Mouse (Mus musculus) ES-E14 (cell line): ENCODE results near the gene Proser2. TPM values are rescaled to one million over a fixed set of nuclear protein-coding genes. Genes with fewer than 3 reads are reported as not detected.

Source experiments
- DNase-seq: peaks from one replicate; pipeline ENCODE4 v3.0.0-alpha.2; 2013; ENCODE audit warnings: low read depth, low spot score
- H3K27ac ChIP-seq: 2 replicates; pipeline ENCODE4 v1.5.1; 2012; ENCODE audit warnings: low read depth, mild to moderate bottlenecking, low read length, moderate library complexity, mixed read lengths; ENCODE audit not compliant: poor library complexity, insufficient read depth, severe bottlenecking
- H3K36me3 ChIP-seq: 2 replicates; pipeline ENCODE4 v1.6.1; 2012; ENCODE audit warnings: mild to moderate bottlenecking, low read length, moderate library complexity, mixed read lengths; ENCODE audit not compliant: control insufficient read depth, poor library complexity, insufficient read depth, severe bottlenecking
- H3K4me1 ChIP-seq, 2 experiments: fragments of 150-350 bp in 1 of 2; sonication (generic) in 1 of 2; 2 replicates each; pipeline ENCODE4 v1.6.1; 2012; ENCODE audit warnings: low read length in 2 of 2, mild to moderate bottlenecking in 1 of 2, mixed read lengths in 1 of 2; ENCODE audit not compliant: control insufficient read depth in 2 of 2, insufficient read depth in 2 of 2, poor library complexity in 1 of 2
- H3K4me3 ChIP-seq, 2 experiments: fragments of 150-350 bp in 1 of 2; sonication (generic) in 1 of 2; 2 replicates each; pipeline ENCODE4 v1.5.1; 2012; ENCODE audit warnings: low read length in 2 of 2, low read depth in 1 of 2, mild to moderate bottlenecking in 1 of 2, mixed read lengths in 1 of 2; ENCODE audit not compliant: insufficient read depth in 1 of 2, poor library complexity in 1 of 2, severe bottlenecking in 1 of 2
- H3K9ac ChIP-seq: 2 replicates; pipeline ENCODE4 v1.6.1; 2012; ENCODE audit warnings: low read depth, mild to moderate bottlenecking, low read length, mixed read lengths; ENCODE audit not compliant: poor library complexity, insufficient read depth, severe bottlenecking
- H3K9me3 ChIP-seq: fragments of 150-350 bp; sonication (generic); 2 replicates; pipeline ENCODE4 v1.6.1; 2012; ENCODE audit warnings: low read depth, mild to moderate bottlenecking, low read length; ENCODE audit not compliant: control insufficient read depth, insufficient read depth
- CHD2 ChIP-seq: IDR thresholded peaks from 2 replicates; pipeline ENCODE4 v1.6.1; 2014; ENCODE audit warnings: mild to moderate bottlenecking, low read depth, low read length, inconsistent platforms
- HCFC1 ChIP-seq: IDR thresholded peaks from 2 replicates; pipeline ENCODE4 v1.6.1; 2012; ENCODE audit warnings: low read length, inconsistent platforms, borderline replicate concordance; ENCODE audit not compliant: insufficient read depth
- MAFK ChIP-seq: IDR thresholded peaks from 2 replicates; pipeline ENCODE4 v1.6.1; 2014; ENCODE audit warnings: mild to moderate bottlenecking, low read depth, low read length, inconsistent platforms; ENCODE audit not compliant: insufficient read depth
- ZC3H11A ChIP-seq: IDR thresholded peaks from 2 replicates; pipeline ENCODE4 v1.6.1; 2012; ENCODE audit warnings: low read depth, mild to moderate bottlenecking, inconsistent platforms, low read length, borderline replicate concordance
- ZNF384 ChIP-seq: IDR thresholded peaks from 2 replicates; pipeline ENCODE4 v1.6.1; 2012; ENCODE audit warnings: low read depth, low read length, inconsistent platforms
- in situ Hi-C, 2 experiments: fragments of 600-800 bp; cut with MboI; formaldehyde crosslinking; loops; one replicate each; pipeline ENCODE4 v1.15.1; 2025; ENCODE audit warnings: low sequenced_read_pairs in 2 of 2, inconsistent platforms in 1 of 2; ENCODE audit not compliant: unreplicated experiment in 2 of 2
- total RNA-seq: library from RNA; depleted of rRNA; stranded (reverse); fragments of 300-350 nt; gene quantifications from 2 replicates; pipeline ENCODE4 v1.2.3, GENCODE M21; 2012

Gene Proser2
- total RNA-seq, 1 experiment = 1.9 TPM

GRCm38 (mm10) chr2:6142915-6143654 lies 13.1 kb upstream of the Proser2 start:
- Histone ChIP-seq H3K4me1 (no peaks in the 10 kb centered on the region), H3K4me3 (no peak overlapping the region), H3K36me3 (no peaks in the 10 kb centered on the region), H3K9ac (no peak overlapping the region), H3K9me3 (no peaks in the 10 kb centered on the region), H3K27ac (no peak overlapping the region)
- TF ChIP-seq CHD2 = no peak
- no peak for TF ChIP-seq ZNF384
- no peak for TF ChIP-seq MAFK
- TF ChIP-seq ZC3H11A = no peak
- no peak for TF ChIP-seq HCFC1
- in situ Hi-C loops = no loop called here
- DNase-seq = no peak

GRCm38 (mm10) chr2:6140572-6141161 lies 10.7 kb upstream of the Proser2 start:
- Histone ChIP-seq H3K9ac (no peak overlapping the region), H3K36me3 (no peaks in the 10 kb centered on the region), H3K27ac (no peak overlapping the region), H3K9me3 (no peaks in the 10 kb centered on the region), H3K4me1 (no peaks in the 10 kb centered on the region), H3K4me3 (no peak overlapping the region)
- TF ChIP-seq HCFC1 = no peak
- no peak for TF ChIP-seq MAFK
- TF ChIP-seq CHD2 = no peak
- TF ChIP-seq ZNF384 = no peak
- TF ChIP-seq ZC3H11A = no peak
- in situ Hi-C loops = no loop called here
- no peak for DNase-seq

- Histone ChIP-seq H3K4me3 (peak overlapping the region in 1 of 2 experiments; percentile 28; a peak in 1 of 4 replicates), H3K4me1 (peaks cover 1 to 2% of the 10 kb centered on the region in 2 experiments; a peak in 1 of 4 replicates), H3K36me3 (no peaks in the 10 kb centered on the region), H3K9ac (no peak overlapping the region), H3K27ac (no peak overlapping the region), H3K9me3 (no peaks in the 10 kb centered on the region)
- DNase-seq = no peak
- in situ Hi-C loops = no loop called here
- TF ChIP-seq ZC3H11A = no peak
- TF ChIP-seq ZNF384 = no peak
- TF ChIP-seq MAFK = no peak
- TF ChIP-seq CHD2 = no peak
- no peak for TF ChIP-seq HCFC1
These were observed 3.9 kb upstream of the Proser2 start for GRCm38 (mm10) chr2:6133871-6134270.

GRCm38 (mm10) chr2:6128881-6129280 lies 1.1 kb downstream of the Proser2 start:
- Histone ChIP-seq H3K4me1 (peaks cover 0 to 9% of the 10 kb centered on the region in 2 experiments; a peak in 1 of 4 replicates), H3K9ac (no peak overlapping the region), H3K27ac (no peak overlapping the region), H3K9me3 (no peaks in the 10 kb centered on the region), H3K4me3 (peak overlapping the region in 1 of 2 experiments; percentile 92; a peak in 1 of 4 replicates), H3K36me3 (no peaks in the 10 kb centered on the region)
- DNase-seq = no peak
- in situ Hi-C loops = no loop called here
- TF ChIP-seq ZNF384 = no peak
- TF ChIP-seq ZC3H11A = no peak
- TF ChIP-seq HCFC1 = no peak
- no peak for TF ChIP-seq MAFK
- no peak for TF ChIP-seq CHD2
